Mouse (Mus musculus): ENCODE results near the gene Fmo5. TPM values are rescaled to one million over a fixed set of nuclear protein-coding genes. Genes with fewer than 3 reads are reported as not detected.

Gene Fmo5
- total RNA-seq, 2 experiments from 2014 or later = 3.8 to 4.1 TPM

- intact Hi-C loops (cut with DNase I; ENCODE audit: low total_unique reads) = no loop called here
- no peak for DNase-seq
These were observed 1.3 kb downstream of the Fmo5 start for GRCm38 (mm10) chr3:97629941-97630340.

- intact Hi-C loops (cut with DNase I; ENCODE audit: low total_unique reads) = no loop called here
- no peak for DNase-seq
These were observed 2.1 kb downstream of the Fmo5 start for GRCm38 (mm10) chr3:97630746-97631145.

- DNase-seq = no peak
- intact Hi-C loops (cut with DNase I; ENCODE audit: low total_unique reads) = no loop called here
These were observed 2.8 kb downstream of the Fmo5 start for GRCm38 (mm10) chr3:97631258-97631860.

- no peak for DNase-seq
- intact Hi-C loops (cut with DNase I; ENCODE audit: low total_unique reads) = no loop called here
These were observed 4.9 kb downstream of the Fmo5 start for GRCm38 (mm10) chr3:97633456-97633855.

- intact Hi-C loops (cut with DNase I; ENCODE audit: low total_unique reads) = no loop called here
- peak; percentile 61 for DNase-seq
These were observed 5.7 kb downstream of the Fmo5 start for GRCm38 (mm10) chr3:97634288-97634761.

GRCm38 (mm10) chr3:97641396-97641795, 12.8 kb downstream of the Fmo5 start:
- intact Hi-C loops (cut with DNase I; ENCODE audit: low total_unique reads) = no loop called here
- DNase-seq = no peak

- intact Hi-C loops (cut with DNase I; ENCODE audit: low total_unique reads) = no loop called here
- DNase-seq = no peak
These were observed 13.4 kb downstream of the Fmo5 start for GRCm38 (mm10) chr3:97642001-97642400.

- intact Hi-C loops (cut with DNase I; ENCODE audit: low total_unique reads) = no loop called here
- no peak for DNase-seq
These were observed 19.9 kb downstream of the Fmo5 start for GRCm38 (mm10) chr3:97648518-97648917.

GRCm38 (mm10) chr3:97649022-97649421, 20.4 kb downstream of the Fmo5 start:
- intact Hi-C loops (cut with DNase I; ENCODE audit: low total_unique reads) = no loop called here
- DNase-seq = no peak

- intact Hi-C loops (cut with DNase I; ENCODE audit: low total_unique reads) = no loop called here
These were observed 20.9 kb downstream of the Fmo5 start for GRCm38 (mm10) chr3:97649469-97649868.

GRCm38 (mm10) chr3:97651604-97652003, 23.0 kb downstream of the Fmo5 start:
- no peak for DNase-seq

More at GRCm38 (mm10) chr3:97649469-97649868, 20.9 kb downstream of the Fmo5 start:
- no peak for DNase-seq

GRCm38 (mm10) chr3:97653781-97654180, 25.2 kb downstream of the Fmo5 start:
- no peak for DNase-seq
- intact Hi-C loops (cut with DNase I; ENCODE audit: low total_unique reads) = no loop called here

More at GRCm38 (mm10) chr3:97651604-97652003, 23.0 kb downstream of the Fmo5 start:
- intact Hi-C loops (cut with DNase I; ENCODE audit: low total_unique reads) = no loop called here

- intact Hi-C loops (cut with DNase I; ENCODE audit: low total_unique reads) = no loop called here
These were observed 26.3 kb downstream of the Fmo5 start for GRCm38 (mm10) chr3:97654901-97655300.

GRCm38 (mm10) chr3:97657655-97658411, 29.2 kb downstream of the Fmo5 start, which contains the start of gene Prkab2:
Prkab2 (plus strand) TSS chr3:97658193.
- intact Hi-C loops (cut with DNase I; ENCODE audit: low total_unique reads) = no loop called here
- peak; percentile 99 for DNase-seq

More at GRCm38 (mm10) chr3:97654901-97655300, 26.3 kb downstream of the Fmo5 start:
- DNase-seq = no peak

GRCm38 (mm10) chr3:97658426-97659193, 30.0 kb downstream of the Fmo5 start:
- intact Hi-C loops (cut with DNase I; ENCODE audit: low total_unique reads) = no loop called here
- peak; percentile 71 for DNase-seq

- intact Hi-C loops (cut with DNase I; ENCODE audit: low total_unique reads) = no loop called here
- DNase-seq = no peak
These were observed 31.1 kb downstream of the Fmo5 start for GRCm38 (mm10) chr3:97659746-97660145.

GRCm38 (mm10) chr3:97661206-97661605, 32.6 kb downstream of the Fmo5 start:
- intact Hi-C loops (cut with DNase I; ENCODE audit: low total_unique reads) = no loop called here
- no peak for DNase-seq

GRCm38 (mm10) chr3:97665525-97665924, 36.9 kb downstream of the Fmo5 start:
- intact Hi-C loops (cut with DNase I; ENCODE audit: low total_unique reads) = no loop called here
- DNase-seq = no peak

GRCm38 (mm10) chr3:97666154-97666553, 37.5 kb downstream of the Fmo5 start:
- intact Hi-C loops (cut with DNase I; ENCODE audit: low total_unique reads) = no loop called here

GRCm38 (mm10) chr3:97667093-97667675, 38.6 kb downstream of the Fmo5 start:
- intact Hi-C loops (cut with DNase I; ENCODE audit: low total_unique reads) = no loop called here

More at GRCm38 (mm10) chr3:97666154-97666553, 37.5 kb downstream of the Fmo5 start:
- no peak for DNase-seq

More at GRCm38 (mm10) chr3:97667093-97667675, 38.6 kb downstream of the Fmo5 start:
- DNase-seq = no peak

All from gastrocnemius, postnatal 14 days (tissue).